Mouse (Mus musculus) kidney, adult 2 months (tissue): ENCODE measurements around the gene Sardh. TPM values are rescaled to one million over a fixed set of nuclear protein-coding genes. Genes with fewer than 3 reads are reported as not detected.

Experiments used
- DNase-seq: peaks from one replicate; pipeline ENCODE4 v3.0.0; 2021
- H3K27ac ChIP-seq: fragments of 200-500 bp; 2 replicates; pipeline ENCODE4 v1.5.1; 2012; ENCODE audit warnings: low read depth, low read length, control low read depth, inconsistent platforms; ENCODE audit not compliant: insufficient read depth
- H3K27me3 ChIP-seq: fragments of 200-500 bp; replicated peaks from 2 replicates; pipeline ENCODE4 v1.6.1; 2012; ENCODE audit warnings: mild to moderate bottlenecking, moderate library complexity, low read length, inconsistent platforms; ENCODE audit not compliant: control insufficient read depth, insufficient read depth
- H3K36me3 ChIP-seq: fragments of 200-500 bp; 2 replicates; pipeline ENCODE4 v1.6.1; 2012; ENCODE audit warnings: mild to moderate bottlenecking, moderate library complexity, low read length, inconsistent platforms; ENCODE audit not compliant: control insufficient read depth, insufficient read depth
- H3K4me1 ChIP-seq: fragments of 200-500 bp; 2 replicates; pipeline ENCODE4 v1.6.1; 2011; ENCODE audit warnings: low read length; ENCODE audit not compliant: control insufficient read depth, insufficient read depth
- H3K4me3 ChIP-seq: fragments of 200-500 bp; 2 replicates; pipeline ENCODE4 v1.5.1; 2011; ENCODE audit warnings: mild to moderate bottlenecking, low read depth, low read length, control low read depth; ENCODE audit not compliant: insufficient read depth
- CTCF ChIP-seq: fragments of 200-500 bp; conservative IDR thresholded peaks from 2 replicates; pipeline ENCODE4 v1.5.1; 2011; ENCODE audit warnings: low read depth, mild to moderate bottlenecking, control low read depth, low read length, moderate library complexity, mixed read lengths; ENCODE audit not compliant: insufficient read depth, insufficient read length
- POLR2A ChIP-seq: fragments of 200-500 bp; IDR thresholded peaks from one replicate; pipeline ENCODE4 v1.6.1; 2011; ENCODE audit warnings: low read depth, low read length, control low read depth
- WGBS: fragments of 180-500 bp; shearing (Covaris S2); methylation state at CpG from one replicate; pipeline ENCODE4 v1.1.7; 2018; 5-methylcytosine and 5-hydroxymethylcytosine counted together
- polyA plus RNA-seq: library from polyadenylated mRNA; depleted of rRNA; stranded (reverse); fragments of >200 nt; gene quantifications from 2 replicates; pipeline ENCODE4 v1.2.3, GENCODE M21; 2012

Gene Sardh
- polyA plus RNA-seq, 1 experiment: 232 TPM

- Histone ChIP-seq H3K4me3 (no peak overlapping the region), H3K36me3 (no peaks in the 10 kb centered on the region; the same call in none of the 2 replicates), H3K27ac (no peak overlapping the region), H3K27me3 (no peaks in the 10 kb centered on the region), H3K4me1 (no peaks in the 10 kb centered on the region)
- DNase-seq: no peak
- TF ChIP-seq POLR2A: no peak
- 0 out of 2 replicates have a peak, but pooled peaks have one; percentile 21 for TF ChIP-seq CTCF
- WGBS: 82% methylated on average over 5 of the region's 5 CpGs
Measured at GRCm38 (mm10) chr2:27228809-27229480, 19.2 kb downstream of the Sardh start.

GRCm38 (mm10) chr2:27226572-27226971, 21.6 kb downstream of the Sardh start:
- TF ChIP-seq CTCF (no peak), POLR2A (no peak)
- 81% methylated on average over 7 of the region's 7 CpGs for WGBS

GRCm38 (mm10) chr2:27223012-27223421, 25.1 kb downstream of the Sardh start:
- no peak overlapping the region for H3K27ac ChIP-seq
- no peaks in the 10 kb centered on the region for H3K4me1 ChIP-seq
- TF ChIP-seq POLR2A (no peak), CTCF (no peak)
- no peaks in the 10 kb centered on the region for H3K27me3 ChIP-seq
- 87% methylated on average over 7 of the region's 7 CpGs for WGBS
- DNase-seq: no peak
- peaks cover 1% of the 10 kb centered on the region for H3K36me3 ChIP-seq
- H3K4me3 ChIP-seq: no peak overlapping the region

More at GRCm38 (mm10) chr2:27226572-27226971, 21.6 kb downstream of the Sardh start:
- no peaks in the 10 kb centered on the region for H3K27me3 ChIP-seq
- H3K27ac ChIP-seq: no peak overlapping the region
- no peak overlapping the region for H3K4me3 ChIP-seq
- no peak for DNase-seq
- no peaks in the 10 kb centered on the region for H3K4me1 ChIP-seq
- H3K36me3 ChIP-seq: peaks cover 1% of the 10 kb centered on the region

- 91% methylated on average over 8 of the region's 8 CpGs for WGBS
- no peak overlapping the region for H3K4me3 ChIP-seq
- H3K36me3 ChIP-seq: 0 out of 2 replicates have a peak, but pooled peaks cover 1% of the 10 kb centered on the region
- no peak for DNase-seq
- TF ChIP-seq POLR2A (no peak), CTCF (no peak)
- no peaks in the 10 kb centered on the region for H3K27me3 ChIP-seq
- H3K27ac ChIP-seq: no peak overlapping the region
- 0 out of 2 replicates have a peak, but pooled peaks cover under 1% of the 10 kb centered on the region for H3K4me1 ChIP-seq
Measured at GRCm38 (mm10) chr2:27218569-27218968, 29.6 kb downstream of the Sardh start.

- Histone ChIP-seq H3K27ac (no peak overlapping the region), H3K4me1 (peaks cover 4% of the 10 kb centered on the region; the same call in 1 of the 2 replicates), H3K4me3 (no peak overlapping the region), H3K36me3 (0 out of 2 replicates have a peak, but pooled peaks cover 1% of the 10 kb centered on the region), H3K27me3 (no peaks in the 10 kb centered on the region)
- DNase-seq: no peak
- TF ChIP-seq CTCF: no peak
- no peak for TF ChIP-seq POLR2A
- 92% methylated on average over 2 of the region's 2 CpGs for WGBS
Measured at GRCm38 (mm10) chr2:27218121-27218544, 30.0 kb downstream of the Sardh start.

GRCm38 (mm10) chr2:27215537-27215936, 32.6 kb downstream of the Sardh start:
- WGBS: 57% methylated on average over 2 of the region's 2 CpGs
- no peak for TF ChIP-seq POLR2A
- no peak for TF ChIP-seq CTCF
- peak; percentile 57 for DNase-seq

GRCm38 (mm10) chr2:27211966-27212893, 35.9 kb downstream of the Sardh start:
- no peaks in the 10 kb centered on the region for H3K36me3 ChIP-seq
- H3K27me3 ChIP-seq: no peaks in the 10 kb centered on the region
- no peak for TF ChIP-seq CTCF
- no peak for TF ChIP-seq POLR2A
- peaks cover 7% of the 10 kb centered on the region; the same call in 1 of the 2 replicates for H3K4me1 ChIP-seq
- no peak overlapping the region for H3K4me3 ChIP-seq
- WGBS: 49% methylated on average over 8 of the region's 8 CpGs
- DNase-seq: peak; percentile 86
- peak overlapping the region; percentile 72 for H3K27ac ChIP-seq

More at GRCm38 (mm10) chr2:27215537-27215936, 32.6 kb downstream of the Sardh start:
- Histone ChIP-seq H3K27me3 (no peaks in the 10 kb centered on the region), H3K27ac (no peak overlapping the region), H3K4me3 (no peak overlapping the region), H3K36me3 (no peaks in the 10 kb centered on the region), H3K4me1 (peaks cover 6% of the 10 kb centered on the region; the same call in 1 of the 2 replicates)
